Mouse (Mus musculus): Measurements from ENCODE around the gene Tnfrsf17. TPM values are rescaled to one million over a fixed set of nuclear protein-coding genes. Genes with fewer than 3 reads are reported as not detected.
"Not testable (repeated sequence)": the region's sequence is repeated elsewhere in the genome, so short reads cannot be mapped to it uniquely, and the experiment has no call there.

Gene Tnfrsf17
- total RNA-seq (2021) (not detected), polyA plus RNA-seq (2012; rRNA removed) (not detected in 2 replicates)
- long read RNA-seq = 0 reads

GRCm38 (mm10) chr16:11313512-11313911 is at the start of gene Tnfrsf17:
Gene Tnfrsf17, plus strand, starts transcription at chr16:11313812.
- DNase-seq = no peak

GRCm38 (mm10) chr16:11266556-11266955 is 47.1 kb upstream of the Tnfrsf17 start:
- DNase-seq = no peak

GRCm38 (mm10) chr16:11269808-11270207 is 43.8 kb upstream of the Tnfrsf17 start:
- DNase-seq = no peak

DNA sequence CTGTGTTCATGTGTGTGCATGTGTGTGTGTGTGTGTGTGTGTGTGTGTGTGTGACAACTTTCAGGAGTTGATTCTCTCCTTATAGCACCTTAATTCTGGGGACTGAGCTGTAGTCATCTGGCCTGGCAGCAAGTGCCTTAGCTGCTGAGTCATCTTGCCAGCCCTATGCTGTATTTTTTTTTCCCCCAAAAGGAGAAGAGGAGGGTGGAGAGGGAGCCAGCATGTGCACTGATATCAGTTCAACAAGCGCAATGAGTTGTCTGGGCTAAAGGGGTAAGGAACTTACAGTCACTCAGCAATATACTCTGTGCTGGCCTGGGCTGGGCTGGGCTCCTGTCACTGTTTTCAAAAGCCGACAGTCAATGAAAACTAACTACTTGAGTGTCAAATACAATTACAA is 43.0 kb upstream of the Tnfrsf17 start:
- peak; percentile 37 for DNase-seq

DNA sequence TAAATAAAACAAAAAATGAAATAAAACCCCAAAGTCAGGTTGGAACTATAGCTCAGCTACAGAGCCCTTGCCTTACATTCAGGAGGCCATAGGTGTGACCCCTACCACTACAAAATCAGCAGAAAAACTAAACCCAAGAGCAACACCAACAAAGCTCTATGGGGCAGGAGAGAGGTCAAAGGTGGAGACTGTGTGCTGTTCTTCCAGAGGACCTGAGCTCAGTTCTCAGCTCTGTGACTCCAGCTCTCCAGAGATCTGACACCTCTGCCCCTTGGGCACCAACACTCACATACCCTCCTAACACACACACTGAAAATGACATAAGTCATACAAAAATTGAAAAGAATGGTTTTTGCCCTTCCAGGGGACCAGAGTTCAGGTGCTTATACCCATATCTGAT is 42.5 kb upstream of the Tnfrsf17 start:
- no peak for DNase-seq

- DNase-seq = no peak
Observed at GRCm38 (mm10) chr16:11276888-11277287, 36.7 kb upstream of the Tnfrsf17 start.

DNA sequence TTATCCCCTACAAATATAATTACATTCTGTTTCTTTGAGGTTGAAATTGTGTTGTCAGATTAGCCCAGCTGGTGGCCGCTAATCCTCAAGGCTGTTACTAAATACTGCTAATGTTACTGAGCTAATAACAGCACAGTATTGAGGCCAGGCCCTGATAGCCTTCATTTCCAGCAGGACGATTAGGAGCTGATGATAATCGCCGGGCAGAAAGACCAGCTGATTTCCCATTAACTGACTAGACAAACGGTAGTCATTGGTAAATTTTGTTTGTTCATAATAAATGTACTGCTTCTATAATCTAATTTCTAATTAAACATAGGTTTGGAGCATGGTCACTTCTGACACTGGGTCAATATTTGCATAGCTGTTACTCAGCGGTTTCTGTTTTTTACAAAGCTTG is 34.8 kb upstream of the Tnfrsf17 start:
- DNase-seq = no peak

DNA sequence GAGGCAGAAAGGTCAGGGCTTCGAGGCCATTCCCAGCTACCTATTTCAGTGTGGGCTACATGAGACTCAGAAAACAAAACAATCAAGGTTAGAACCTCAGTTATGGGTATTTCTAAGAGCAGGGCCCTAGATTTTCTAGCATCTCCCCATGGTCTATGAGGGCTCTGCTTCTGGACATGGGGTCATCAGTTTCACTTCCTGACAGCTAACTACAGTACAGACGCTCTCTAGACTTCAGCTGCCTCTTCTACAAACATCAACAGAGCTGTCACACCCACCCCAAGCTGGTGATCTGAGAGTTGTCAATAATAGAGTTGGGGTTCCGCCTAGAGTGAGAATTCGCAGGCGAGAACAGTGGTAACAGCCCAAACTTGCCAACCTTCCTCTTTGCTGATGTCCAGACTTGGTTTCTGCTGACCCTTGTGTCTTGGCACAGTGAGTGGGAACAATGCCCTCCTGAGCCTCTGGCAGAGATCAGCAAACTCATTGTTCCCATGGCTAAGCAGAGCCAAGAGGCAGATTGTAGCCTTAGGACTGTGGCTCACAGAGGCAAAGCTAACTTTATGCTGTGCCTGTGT is 30.9 kb upstream of the Tnfrsf17 start:
- no peak for DNase-seq

- no peak for DNase-seq
Observed at GRCm38 (mm10) chr16:11284881-11285280, 28.7 kb upstream of the Tnfrsf17 start.

DNA sequence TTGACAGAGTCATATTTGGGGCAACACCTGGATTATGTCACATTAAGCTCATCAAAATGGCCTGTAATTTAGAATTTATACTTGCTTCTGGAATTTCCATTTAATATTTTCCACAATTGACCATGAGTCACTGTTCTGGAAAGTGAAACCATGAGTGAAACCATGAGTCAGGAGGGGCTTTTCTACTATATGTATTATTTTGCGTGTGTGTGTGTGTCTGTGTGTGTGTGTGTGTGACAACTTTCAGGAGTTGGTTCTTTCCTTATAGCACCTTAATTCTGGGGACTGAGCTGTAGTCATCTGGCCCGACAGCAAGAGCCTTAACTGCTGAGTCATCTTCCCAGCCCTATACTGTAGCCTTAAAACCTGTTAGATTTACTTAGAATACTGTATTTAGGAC is 27.7 kb upstream of the Tnfrsf17 start:
- DNase-seq = no peak

DNA sequence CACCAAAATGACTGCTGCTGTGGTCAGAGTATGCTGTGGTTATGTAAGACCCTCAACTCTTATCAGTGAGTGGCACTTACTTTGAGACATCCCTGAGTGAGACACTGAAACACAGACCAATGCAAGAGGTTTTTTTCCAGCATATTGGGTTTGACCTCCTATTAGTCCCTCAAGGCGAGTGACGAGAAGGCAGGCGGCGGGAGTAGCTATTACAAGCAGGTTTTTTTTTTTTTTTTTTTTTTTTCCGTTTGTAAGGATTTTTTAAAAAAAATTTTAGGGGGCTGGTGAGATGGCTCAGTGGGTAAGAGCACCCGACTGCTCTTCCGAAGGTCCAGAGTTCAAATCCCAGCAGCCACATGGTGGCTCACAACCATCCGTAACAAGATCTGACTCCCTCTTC is 24.7 kb upstream of the Tnfrsf17 start:
- DNase-seq = not testable (repeated sequence)

DNA sequence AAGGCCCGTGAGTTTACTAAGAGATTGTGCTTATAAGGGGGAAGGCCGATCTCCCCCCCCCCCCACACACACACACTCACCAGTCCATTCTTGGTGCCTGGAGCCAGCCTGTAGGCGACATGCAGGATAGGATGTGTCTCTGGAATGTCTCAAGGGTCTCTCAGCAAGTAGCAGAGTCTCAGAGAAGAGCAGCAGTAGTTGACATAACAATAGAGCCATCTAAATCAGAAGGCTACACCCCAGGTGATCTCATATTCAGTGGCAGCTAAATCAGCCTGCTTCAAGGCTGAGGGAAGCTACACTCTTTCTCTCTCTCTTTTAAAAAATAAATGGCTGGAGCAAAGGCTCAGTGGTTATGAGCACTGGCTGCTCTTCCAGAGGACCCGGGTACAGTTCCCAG is 18.0 kb upstream of the Tnfrsf17 start:
- DNase-seq = not testable (repeated sequence)

GRCm38 (mm10) chr16:11297700-11298099 is 15.9 kb upstream of the Tnfrsf17 start:
- DNase-seq = peak; percentile 28

DNA sequence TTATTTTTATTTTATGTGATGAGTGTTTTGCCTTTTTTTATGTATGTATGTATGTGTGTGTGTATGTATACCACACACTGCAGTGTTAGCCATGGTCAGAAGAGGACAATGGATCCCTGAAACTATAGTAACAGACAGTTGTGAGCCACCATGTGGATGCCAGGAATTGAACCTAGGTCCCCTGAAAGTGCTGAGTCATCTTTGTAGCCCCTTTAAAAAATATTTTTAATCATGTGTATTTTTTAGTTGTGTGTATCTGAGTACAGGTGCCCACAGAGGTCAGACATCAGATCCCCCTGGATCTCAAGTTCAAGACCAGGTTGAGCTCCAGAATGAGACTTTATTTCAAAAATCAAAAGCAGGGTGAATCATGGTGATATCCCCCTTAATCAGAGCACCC is 9.9 kb upstream of the Tnfrsf17 start:
- DNase-seq = no peak

- no peak for DNase-seq
Observed at GRCm38 (mm10) chr16:11305531-11305930, 8.1 kb upstream of the Tnfrsf17 start.

GRCm38 (mm10) chr16:11315786-11316320 is 2.2 kb downstream of the Tnfrsf17 start:
- DNase-seq = no peak

GRCm38 (mm10) chr16:11316748-11317147 is 3.1 kb downstream of the Tnfrsf17 start:
- no peak for DNase-seq

DNA sequence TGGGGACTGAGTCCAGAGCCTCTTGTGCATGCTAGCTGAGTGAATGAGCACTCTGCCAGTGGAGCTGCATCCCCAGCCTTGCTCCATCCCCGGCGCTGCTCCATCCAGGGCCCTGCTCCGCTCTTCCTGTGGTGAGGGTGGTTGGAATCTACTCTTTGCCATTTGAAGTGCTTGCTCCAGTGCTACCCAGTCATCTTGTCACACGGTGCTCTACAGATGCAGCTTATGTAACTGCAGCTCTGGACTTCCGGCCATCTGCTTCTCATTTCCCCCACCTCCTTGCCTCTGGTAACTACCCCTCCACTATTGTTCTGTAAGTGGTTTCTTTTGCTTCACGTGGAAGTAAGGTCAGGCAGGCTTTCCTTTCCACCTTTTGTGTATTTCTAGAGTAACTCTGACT is 3.7 kb downstream of the Tnfrsf17 start:
- DNase-seq = no peak

DNA sequence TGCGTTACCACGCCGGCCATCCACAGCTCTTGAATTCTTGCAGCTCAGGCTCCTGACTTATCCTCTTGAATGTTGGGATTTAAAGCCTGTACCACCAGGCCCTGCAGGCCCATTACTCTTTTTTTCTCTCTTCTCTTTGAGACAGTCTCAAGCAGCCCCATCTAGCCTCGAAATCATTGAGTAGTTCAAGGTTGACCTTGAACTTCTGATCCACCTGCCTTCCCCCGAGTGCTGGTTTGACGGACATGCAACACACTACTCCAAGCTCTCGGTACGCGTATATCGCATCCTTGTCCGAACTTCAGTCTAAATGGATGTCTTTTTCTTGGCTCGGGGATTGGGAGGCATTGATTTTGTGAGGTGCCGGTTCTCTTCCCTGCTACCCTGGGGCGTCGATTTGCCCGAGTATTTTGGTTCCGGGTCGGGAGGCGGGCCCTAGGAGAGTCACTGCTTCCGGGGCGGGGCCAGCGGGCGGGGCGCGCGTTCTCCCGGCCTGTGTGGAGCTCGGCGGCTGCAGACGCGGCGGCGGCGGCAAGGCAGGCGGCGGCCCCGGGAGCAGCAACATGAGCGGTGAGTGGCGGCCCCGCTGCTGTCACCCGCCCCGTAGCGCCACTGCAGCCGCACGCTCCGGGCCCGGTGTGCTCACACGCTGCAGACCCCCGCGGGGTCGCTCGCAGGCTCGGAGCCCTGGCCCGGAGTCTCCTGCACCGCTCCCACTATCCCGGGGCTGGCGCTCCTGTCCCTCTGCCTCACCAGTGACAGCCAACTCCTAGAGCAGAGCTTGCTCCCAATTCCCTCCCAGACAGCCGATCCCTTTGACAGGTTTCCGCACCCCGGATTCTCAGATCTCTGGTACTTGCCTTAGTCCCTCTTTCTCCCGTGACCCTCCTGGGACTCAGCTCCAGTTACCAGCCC is 9.1 kb downstream of the Tnfrsf17 start, which contains the start of gene Snx29:
Snx29 (plus strand) TSS at position 500 of the 915 bp plus-strand sequence.
- DNase-seq = peak; percentile 98

- DNase-seq = peak; percentile 41
Observed at GRCm38 (mm10) chr16:11323324-11324051, 9.9 kb downstream of the Tnfrsf17 start.

GRCm38 (mm10) chr16:11330081-11330800 is 16.6 kb downstream of the Tnfrsf17 start:
- DNase-seq = no peak

DNA sequence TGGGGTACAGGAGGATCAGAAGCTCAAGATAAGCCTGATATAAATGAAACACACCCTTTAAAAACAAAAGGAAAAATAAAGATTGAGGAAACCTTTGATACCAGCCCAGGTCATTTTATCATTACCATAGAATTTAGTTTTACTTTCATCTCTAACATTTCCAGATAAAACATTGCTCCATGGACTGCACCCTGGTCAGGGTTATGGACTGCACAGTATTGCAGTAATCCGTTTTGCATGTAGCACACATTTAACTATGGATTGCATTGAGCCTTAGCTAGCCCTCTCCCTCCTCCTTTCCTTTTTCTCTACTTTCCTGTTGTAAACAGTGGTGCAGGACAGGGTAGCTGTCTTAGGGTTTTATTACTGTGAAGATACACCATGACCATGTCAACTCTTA is 17.4 kb downstream of the Tnfrsf17 start:
- DNase-seq = no peak

All from adrenal gland, adult 2 months (tissue).